Mouse (Mus musculus) R1 (cell line): ENCODE data around the gene Rho.

Experiments used
- DNase-seq: peaks from one replicate; pipeline ENCODE4 v3.0.0-alpha.2; 2018; ENCODE audit warnings: low read depth, low spot score

The Rho gene

DNA sequence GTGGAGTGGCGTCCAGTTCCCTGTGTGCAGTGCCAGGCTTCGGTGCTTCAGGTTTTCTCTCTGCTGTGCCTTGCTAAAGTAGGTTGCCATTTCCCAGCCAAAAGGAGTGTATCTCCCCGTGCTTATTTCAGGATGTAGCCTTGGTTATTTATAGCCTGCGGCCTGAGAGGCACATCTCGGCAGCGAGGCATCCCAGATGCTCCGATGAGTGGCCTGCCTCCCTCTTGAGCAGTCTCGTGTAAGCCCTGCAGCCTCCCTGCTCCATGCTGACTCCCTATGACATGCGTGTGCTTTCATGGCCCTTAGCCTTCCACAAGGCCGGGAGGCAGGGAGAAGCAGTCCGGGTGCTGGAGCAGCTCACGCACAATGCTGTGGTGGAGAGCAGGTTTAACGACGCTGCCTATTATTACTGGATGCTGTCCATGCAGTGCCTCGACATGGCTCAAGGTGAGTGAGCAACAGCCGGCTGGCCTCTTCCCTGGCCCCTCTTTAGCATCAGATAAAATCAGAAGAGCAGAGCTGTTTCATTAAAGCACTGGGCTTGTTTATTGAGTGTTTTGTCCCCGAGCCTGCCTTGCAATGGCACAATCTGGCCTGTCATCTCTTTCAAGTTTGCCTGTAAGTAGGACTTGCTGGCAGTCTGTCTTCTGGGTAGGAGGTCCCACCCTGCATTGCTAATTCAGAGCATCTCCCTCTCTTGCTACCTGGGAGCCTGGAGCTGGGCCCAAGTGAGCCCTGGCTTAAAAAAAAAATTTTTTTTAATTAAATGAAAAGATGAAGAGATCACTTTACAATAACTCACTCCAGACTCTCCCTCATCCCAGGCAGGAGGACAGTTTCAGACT is 15.7 kb upstream of the Rho start:
- DNase-seq = no peak

DNA sequence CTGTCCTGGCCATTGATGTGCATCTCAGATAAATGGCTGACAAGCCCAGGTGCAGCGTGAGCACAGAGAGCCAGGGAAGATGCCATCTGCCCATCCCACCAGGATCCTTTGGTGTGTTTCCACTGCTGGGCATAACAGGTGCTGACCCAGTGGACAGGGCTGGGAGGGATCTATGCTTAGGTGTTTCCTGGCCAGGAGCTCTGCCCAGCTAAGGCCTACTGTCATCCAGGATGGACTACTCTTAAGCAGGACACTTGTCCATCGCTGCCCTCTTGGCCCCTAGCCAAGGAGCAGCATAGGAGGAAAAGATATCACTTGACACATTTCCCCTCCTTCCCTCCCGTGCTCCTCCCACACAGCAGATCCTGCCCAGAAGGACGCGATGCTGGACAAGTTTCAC is 14.9 kb upstream of the Rho start:
- DNase-seq = no peak

- DNase-seq = no peak
Observed at GRCm38 (mm10) chr6:115918615-115919014, 12.9 kb upstream of the Rho start.

- no peak for DNase-seq
Observed at GRCm38 (mm10) chr6:115919876-115920275, 11.7 kb upstream of the Rho start.

DNA sequence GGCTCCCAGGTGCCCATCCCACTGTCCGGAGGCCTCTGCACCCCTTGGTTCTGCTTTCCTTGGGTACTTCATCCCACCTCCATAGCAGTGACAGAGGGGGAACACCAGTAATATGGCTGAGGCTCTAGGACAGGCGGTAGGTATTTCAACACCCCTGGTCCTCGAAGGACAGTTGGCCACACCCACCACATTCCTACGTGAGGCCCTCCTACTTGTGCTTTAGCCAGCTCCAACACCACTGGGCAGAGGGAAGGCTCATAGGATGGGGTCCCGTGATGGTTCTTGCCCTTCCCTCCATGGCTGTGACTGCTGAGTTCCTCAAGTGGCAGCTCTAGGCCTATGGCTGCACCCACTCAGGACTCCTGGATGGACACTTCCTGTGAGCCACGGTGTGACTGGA is 6.7 kb upstream of the Rho start:
- no peak for DNase-seq

DNA sequence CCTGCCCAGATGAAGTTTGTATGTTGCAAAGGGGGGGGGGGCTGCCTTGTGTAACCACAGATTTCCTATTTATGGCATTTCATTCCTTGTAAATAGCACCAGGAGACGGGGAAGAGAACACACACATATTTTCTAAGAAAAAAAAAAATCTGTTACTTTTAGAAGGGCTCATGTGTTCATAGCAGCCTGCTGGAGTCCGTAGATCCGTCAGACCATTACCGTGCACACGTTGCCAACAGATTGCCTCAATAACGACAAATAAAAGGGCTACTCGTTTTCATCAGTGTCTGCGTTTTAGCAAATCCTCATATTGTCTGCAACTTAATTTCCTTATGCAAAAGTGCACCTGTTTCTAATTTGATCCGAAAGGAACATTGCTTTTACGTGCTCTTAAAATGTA is 5.1 kb upstream of the Rho start:
- no peak for DNase-seq

GRCm38 (mm10) chr6:115927292-115928242 is 4.0 kb upstream of the Rho start:
- DNase-seq = no peak

DNA sequence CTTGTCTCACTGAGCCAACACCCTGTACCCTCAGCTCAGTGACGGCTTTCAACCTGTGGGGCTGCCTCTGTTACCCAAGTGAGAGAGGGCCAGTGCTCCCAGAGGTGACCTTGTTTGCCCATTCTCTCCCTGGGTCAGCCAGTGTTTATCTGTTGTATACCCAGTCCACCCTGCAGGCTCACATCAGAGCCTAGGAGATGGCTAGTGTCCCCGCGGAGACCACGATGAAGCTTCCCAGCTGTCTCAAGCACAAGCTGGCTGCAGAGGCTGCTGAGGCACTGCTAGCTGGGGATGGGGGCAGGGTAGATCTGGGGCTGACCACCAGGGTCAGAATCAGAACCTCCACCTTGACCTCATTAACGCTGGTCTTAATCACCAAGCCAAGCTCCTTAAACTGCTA is 1.5 kb upstream of the Rho start:
- no peak for DNase-seq

GRCm38 (mm10) chr6:115932391-115932790 is 843 bp downstream of the Rho start:
- no peak for DNase-seq

DNA sequence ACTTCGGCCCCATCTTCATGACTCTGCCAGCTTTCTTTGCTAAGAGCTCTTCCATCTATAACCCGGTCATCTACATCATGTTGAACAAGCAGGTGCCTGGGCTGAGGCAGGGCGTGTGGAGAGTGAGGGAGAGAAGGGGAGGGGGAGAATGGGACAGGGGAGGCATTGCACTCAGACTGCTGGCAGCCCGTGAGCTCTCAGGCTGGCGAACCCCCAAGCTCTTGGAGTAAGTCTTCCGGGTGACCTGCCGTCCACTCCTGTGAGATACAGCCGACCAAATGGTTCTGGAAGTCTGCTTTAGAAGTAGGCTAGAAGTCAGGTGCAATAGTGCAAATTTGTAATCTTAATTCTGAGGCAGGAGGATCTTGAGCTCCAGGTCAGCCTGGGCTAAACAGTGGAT is 4.0 kb downstream of the Rho start:
- DNase-seq = no peak

DNA sequence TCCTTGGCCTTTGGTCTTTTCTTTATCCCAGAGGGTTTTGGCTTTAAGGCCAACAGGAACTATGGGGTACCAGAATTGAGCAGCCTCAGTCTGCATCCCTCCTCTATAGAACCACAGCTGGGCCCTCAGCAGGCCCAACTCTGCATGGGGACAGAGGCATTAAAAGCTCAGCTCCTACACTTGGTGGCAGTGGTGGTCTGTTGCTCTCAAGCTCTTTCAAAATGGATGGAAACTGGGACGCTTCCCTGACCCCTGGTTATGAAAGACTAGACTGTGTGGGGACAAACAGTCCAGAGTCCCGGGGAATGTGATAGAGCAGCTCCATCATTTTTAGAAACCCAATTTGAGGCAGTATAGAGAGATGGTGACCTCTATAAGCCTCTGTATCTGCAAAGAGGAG is 6.5 kb downstream of the Rho start:
- no peak for DNase-seq

GRCm38 (mm10) chr6:115938798-115939197 is 7.2 kb downstream of the Rho start:
- no peak for DNase-seq

DNA sequence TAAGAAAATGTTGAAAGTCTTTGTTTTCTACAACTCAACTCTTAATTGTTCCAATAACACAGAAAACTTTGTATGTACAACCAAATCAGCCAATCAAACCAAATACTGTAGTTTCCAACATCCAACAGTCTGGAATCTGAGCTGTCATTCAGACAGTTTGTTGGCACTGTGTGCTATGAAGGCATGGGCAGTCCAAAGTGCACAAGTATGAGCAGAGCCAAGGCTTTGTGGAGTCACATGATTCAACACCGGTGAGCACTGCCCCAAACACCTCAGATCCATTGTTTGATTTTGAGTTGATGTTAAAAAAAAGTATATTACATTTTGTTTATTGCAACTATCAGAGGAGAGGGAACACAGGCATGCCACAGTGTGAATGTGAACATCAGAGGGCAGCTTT is 9.1 kb downstream of the Rho start:
- no peak for DNase-seq

DNA sequence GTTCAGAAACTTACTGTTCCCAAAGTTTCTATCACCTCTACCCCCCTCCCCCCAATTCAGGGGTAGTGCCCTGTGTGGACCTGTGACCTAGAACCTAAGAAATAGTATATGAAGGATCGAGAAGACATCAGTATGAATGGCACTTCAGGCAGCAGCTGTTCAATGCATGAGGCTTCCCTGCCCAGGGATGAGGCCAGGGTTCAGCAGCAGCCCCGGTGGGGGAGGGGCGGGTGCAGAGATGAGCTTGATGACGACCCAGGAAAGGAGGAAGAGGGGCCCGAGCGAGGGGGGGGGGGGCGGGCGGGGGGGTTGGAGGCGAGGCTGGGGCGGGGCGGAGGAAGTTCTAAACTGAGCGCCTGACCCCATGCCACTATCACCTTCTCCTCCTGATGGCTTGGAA is 9.6 kb downstream of the Rho start:
- DNase-seq = no peak

GRCm38 (mm10) chr6:115943498-115944427 is 12.2 kb downstream of the Rho start:
- DNase-seq = no peak

GRCm38 (mm10) chr6:115944638-115945037 is 13.1 kb downstream of the Rho start, which contains the start of gene H1foo:
Gene H1foo, plus strand, starts transcription at chr6:115944938.
- no peak for DNase-seq

DNA sequence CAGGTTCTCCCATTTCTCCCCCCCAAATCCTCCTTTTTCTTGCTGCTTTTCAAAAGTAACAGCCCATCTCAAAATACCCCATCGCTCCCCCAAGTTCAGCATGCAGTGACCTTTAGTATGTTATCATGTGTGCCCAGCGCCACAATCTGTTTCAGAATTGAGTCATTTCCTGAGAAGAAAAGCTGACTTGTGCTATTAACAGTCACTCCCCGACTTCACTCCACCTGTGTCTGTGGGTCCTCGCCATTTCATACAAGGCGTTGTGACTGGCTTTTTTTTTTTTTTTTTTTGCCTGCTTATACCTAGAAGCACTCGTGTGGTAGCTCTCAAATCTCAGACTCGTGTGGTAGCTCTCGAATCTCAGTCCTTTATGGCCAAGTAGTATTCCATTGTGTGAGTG is 14.1 kb downstream of the Rho start:
- no peak for DNase-seq

DNA sequence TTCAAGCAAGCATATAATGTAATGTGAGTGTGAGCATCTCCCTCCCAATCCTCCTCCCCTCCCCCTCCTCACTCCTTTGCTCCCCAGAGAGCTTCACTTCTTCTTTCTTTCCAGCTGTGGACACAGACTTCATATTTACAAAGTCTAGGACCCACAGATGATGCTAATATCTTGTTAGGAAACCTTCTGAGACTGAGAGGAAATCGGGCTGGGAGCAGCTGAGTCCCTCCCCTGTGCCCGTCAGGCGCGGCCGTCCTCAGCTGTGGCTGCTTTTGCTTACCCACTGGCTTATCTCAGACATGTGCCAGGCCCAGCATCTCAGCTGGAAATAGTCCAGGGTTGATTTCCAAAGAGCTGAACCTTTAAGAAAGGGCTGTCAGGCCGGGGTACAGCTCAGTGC is 14.8 kb downstream of the Rho start:
- DNase-seq = no peak

GRCm38 (mm10) chr6:115954506-115955074 is 23.0 kb downstream of the Rho start:
- DNase-seq = no peak

- no peak for DNase-seq
Observed at GRCm38 (mm10) chr6:115955169-115955568, 23.6 kb downstream of the Rho start.

- no peak for DNase-seq
Observed at GRCm38 (mm10) chr6:115955664-115956063, 24.1 kb downstream of the Rho start.
